Mouse (Mus musculus): ENCODE data around the gene Zfp692. TPM values are rescaled to one million over a fixed set of nuclear protein-coding genes. Genes with fewer than 3 reads are reported as not detected.

Gene Zfp692
- total RNA-seq (2023), result 10 to 100 TPM; 10.7 to 13.9 TPM

DNA sequence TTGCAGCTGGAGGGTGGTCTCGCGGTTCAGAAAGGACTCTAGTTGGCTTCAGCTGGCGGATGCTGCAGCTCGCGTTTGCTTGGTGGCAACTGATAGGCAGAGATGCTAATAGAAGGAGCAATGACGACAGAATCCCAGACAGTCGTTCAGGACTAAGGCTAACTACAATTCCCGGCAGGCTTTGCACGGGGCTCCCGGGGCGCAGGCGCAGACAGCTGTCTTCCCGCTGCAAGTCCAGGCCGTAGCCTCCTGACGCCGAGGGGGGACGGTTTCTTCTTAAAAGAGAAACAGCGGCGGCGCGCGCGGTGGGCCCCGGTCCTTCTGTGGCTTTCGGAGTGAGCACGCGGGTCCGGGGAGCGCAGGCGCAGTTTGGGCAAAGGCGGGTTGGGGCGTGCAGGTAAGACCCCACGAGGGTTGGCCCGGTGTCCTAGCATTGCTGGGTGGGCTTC is at the start of gene Zfp692:
TSS of gene Zfp692 (plus strand) at position 210 of the 449 bp plus-strand sequence.

DNA sequence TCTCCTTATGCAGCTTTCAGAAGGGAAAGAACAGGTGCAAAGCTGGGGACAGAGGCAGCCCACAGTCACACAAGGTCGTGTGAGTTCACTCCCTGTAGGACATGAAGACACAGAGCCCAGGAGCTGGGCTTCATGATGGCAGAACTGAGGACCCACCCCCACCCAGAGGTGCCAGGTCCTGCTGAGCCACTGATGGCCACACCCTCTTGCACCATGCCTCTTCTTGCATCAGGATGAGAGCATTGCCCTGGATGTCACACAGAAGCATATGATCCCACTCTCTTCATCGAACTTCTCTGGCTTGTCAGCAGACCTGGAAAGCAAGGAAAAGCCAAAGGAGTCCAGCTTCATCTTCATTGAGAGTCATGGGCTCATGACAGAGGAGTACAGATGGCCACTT is 32.3 kb upstream of the Zfp692 start, which contains the start of gene 4930438A08Rik:
TSS of gene 4930438A08Rik (plus strand) at position 228 of the 400 bp plus-strand sequence.

DNA sequence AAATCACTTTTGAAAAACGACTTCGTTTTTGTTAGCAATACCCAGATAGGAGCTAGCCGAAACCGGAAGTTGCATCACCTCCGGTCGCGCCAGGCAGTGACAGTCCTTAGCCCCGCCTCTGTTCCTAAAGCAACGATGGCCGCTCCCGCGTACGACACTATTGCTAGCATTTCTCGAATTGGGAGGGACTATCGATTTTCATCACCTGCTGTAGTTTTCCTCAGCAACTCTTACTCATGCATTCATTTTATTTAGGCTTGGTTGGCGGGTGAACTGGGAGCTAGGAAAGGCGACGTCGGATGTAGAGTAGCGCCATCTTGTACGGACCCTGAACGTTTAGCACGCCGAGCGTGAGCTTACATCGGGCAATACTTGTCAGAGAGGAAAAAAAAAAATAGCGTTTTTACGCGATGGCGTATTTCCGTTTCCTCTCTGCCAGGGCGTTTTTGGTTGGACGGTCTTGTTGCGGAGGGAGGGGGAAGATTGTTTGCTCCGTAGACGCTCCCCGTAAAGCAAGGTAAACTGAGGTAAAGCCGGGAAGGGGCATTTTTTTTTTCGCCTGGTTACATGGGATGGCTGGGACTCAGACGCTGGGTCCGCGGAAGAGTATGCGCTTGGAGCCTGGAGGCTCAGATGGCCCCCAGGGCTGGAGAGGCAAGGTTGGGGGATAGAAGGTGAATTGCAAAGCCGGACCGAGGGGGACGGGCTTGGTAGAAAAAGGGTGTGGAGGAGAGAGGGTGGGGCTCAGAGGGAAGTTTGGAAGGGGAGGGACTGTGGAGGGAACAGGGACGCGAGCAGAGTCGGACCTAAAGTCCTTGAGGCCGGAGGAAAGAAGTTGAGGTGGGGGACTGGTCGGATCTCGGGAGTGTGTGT is 23.6 kb downstream of the Zfp692 start, which contains the start of the genes Zfp672 and Sh3bp5l:
TSS of gene Zfp672 (minus strand) at position 64 of the 873 bp plus-strand sequence.
TSS of gene Sh3bp5l (plus strand) at position 449 of the 873 bp plus-strand sequence.

Other genes starting within 250 kb of the Zfp692 start
- gene Gm12248, start 213.9 kb upstream of the Zfp692 start, total RNA-seq (2023), result not detected
- 10 to 100 TPM; 40.6 to 40.8 TPM for gene Cnot8, start 202.9 kb upstream of the Zfp692 start, total RNA-seq (2023)
- gene Gemin5, start 138.5 kb upstream of the Zfp692 start, total RNA-seq (2023), result 1 to 10 TPM; 7.3 to 8.3 TPM
- gene Mrpl22, start 135.4 kb upstream of the Zfp692 start, total RNA-seq (2023), result 10 to 100 TPM; 17.1 to 21.2 TPM
- 1 to 10 TPM; 9.8 TPM for gene Igtp, start 107.5 kb upstream of the Zfp692 start, total RNA-seq (2023)
- 1 to 10 TPM; 6.6 to 7.5 TPM for gene Irgm2, start 107.5 kb upstream of the Zfp692 start, total RNA-seq (2023)
- 10 to 100 TPM; 78.3 to 95.3 TPM for gene 4930438A08Rik, start 32.3 kb upstream of the Zfp692 start, total RNA-seq (2023)
- gene Zfp672, start 23.3 kb downstream of the Zfp692 start, total RNA-seq (2023), result 10 to 100 TPM; 21.6 to 22.7 TPM
- gene Sh3bp5l, start 23.7 kb downstream of the Zfp692 start, total RNA-seq (2023), result 10 to 100 TPM; 28.1 to 32.3 TPM
- gene Lypd8, start 72.0 kb downstream of the Zfp692 start, total RNA-seq (2023), result not detected
- not detected for gene 1810065E05Rik, start 114.0 kb downstream of the Zfp692 start, total RNA-seq (2023)
- gene Gm12253, start 125.5 kb downstream of the Zfp692 start, total RNA-seq (2023), result not detected
- gene Lypd9, start 145.9 kb downstream of the Zfp692 start, total RNA-seq (2023), result not detected
- not detected for gene Olfr30, start 155.2 kb downstream of the Zfp692 start, total RNA-seq (2023)
- not detected for gene Olfr332, start 185.5 kb downstream of the Zfp692 start, total RNA-seq (2023)
- gene Olfr331, start 195.5 kb downstream of the Zfp692 start, total RNA-seq (2023), result not detected
- not detected for gene Olfr330, start 227.8 kb downstream of the Zfp692 start, total RNA-seq (2023)
- gene Olfr329-ps, start 239.4 kb downstream of the Zfp692 start, total RNA-seq (2023), result not detected
- gene Olfr328, start 248.6 kb downstream of the Zfp692 start, total RNA-seq (2023), result under 1 TPM; 0.16 to 0.44 TPM

Data from neutrophil, adult 59 days (primary cell).